Mouse (Mus musculus) heart, embryonic 15.5 days (tissue): ENCODE data around the gene Fbxo21. TPM values are rescaled to one million over a fixed set of nuclear protein-coding genes. Genes with fewer than 3 reads are reported as not detected.

Source experiments
- ATAC-seq: fragments of 200-750 bp; cut with Nextera tagmentation; replicated peaks from 2 replicates; pipeline ENCODE4 v1.8.0; 2017; ENCODE audit warnings: low read depth, moderate TSS enrichment; ENCODE audit not compliant: insufficient number of reproducible peaks, insufficient read depth, low FRiP score
- H3K27ac ChIP-seq: fragments of 300-500 bp; sonication (generic); 2 replicates; pipeline ENCODE4 v1.5.1; 2015; ENCODE audit warnings: mild to moderate bottlenecking, inconsistent platforms
- H3K27me3 ChIP-seq: fragments of 300-500 bp; sonication (generic); 2 replicates; pipeline ENCODE4 v1.6.1; 2015; ENCODE audit warnings: inconsistent platforms
- H3K36me3 ChIP-seq: fragments of 300-500 bp; sonication (generic); 2 replicates; pipeline ENCODE4 v1.6.1; 2015; ENCODE audit warnings: mild to moderate bottlenecking, inconsistent platforms
- H3K4me1 ChIP-seq: fragments of 300-500 bp; sonication (generic); replicated peaks from 2 replicates; pipeline ENCODE4 v1.6.1; 2015; ENCODE audit warnings: inconsistent platforms
- H3K4me2 ChIP-seq: fragments of 300-500 bp; sonication (generic); 2 replicates; pipeline ENCODE4 v1.6.1; 2015; ENCODE audit warnings: inconsistent platforms, mild to moderate bottlenecking, moderate library complexity
- H3K4me3 ChIP-seq: fragments of 300-500 bp; sonication (generic); 2 replicates; pipeline ENCODE4 v1.5.1; 2015; ENCODE audit warnings: mild to moderate bottlenecking, inconsistent platforms
- H3K9ac ChIP-seq: fragments of 300-500 bp; sonication (generic); 2 replicates; pipeline ENCODE4 v1.6.1; 2015; ENCODE audit warnings: mild to moderate bottlenecking, inconsistent platforms
- H3K9me3 ChIP-seq: fragments of 300-500 bp; sonication (generic); replicated peaks from 2 replicates; pipeline ENCODE4 v1.6.1; 2016; ENCODE audit warnings: inconsistent platforms
- WGBS: fragments of 180-500 bp; shearing (Covaris S2); methylation state at CpG from one replicate; pipeline ENCODE4 v1.1.7; 2015; ENCODE audit warnings: mixed read lengths; 5-methylcytosine and 5-hydroxymethylcytosine counted together
- polyA plus RNA-seq: library from polyadenylated mRNA; unstranded; fragments of >200 nt; fragmentation: Nextera tagmentation; extraction: Ambion mirVana; gene quantifications from 2 replicates; pipeline ENCODE4 v1.2.1, GENCODE M21; 2015

The Fbxo21 gene
- polyA plus RNA-seq, 1 experiment from 2014 or later: 44.8 TPM

GRCm38 (mm10) chr5:117981943-117982342 is 5.4 kb downstream of the Fbxo21 start:
- Histone ChIP-seq H3K4me1 (peaks cover 13% of the 10 kb centered on the region), H3K27me3 (no peaks in the 10 kb centered on the region), H3K36me3 (peaks cover 31% of the 10 kb centered on the region), H3K9me3 (no peaks in the 10 kb centered on the region), H3K9ac (no peak overlapping the region), H3K4me3 (no peak overlapping the region), H3K27ac (no peak overlapping the region), H3K4me2 (no peak overlapping the region)
- WGBS: 76% methylated on average over 5 of the region's 5 CpGs
- ATAC-seq: no peak

DNA sequence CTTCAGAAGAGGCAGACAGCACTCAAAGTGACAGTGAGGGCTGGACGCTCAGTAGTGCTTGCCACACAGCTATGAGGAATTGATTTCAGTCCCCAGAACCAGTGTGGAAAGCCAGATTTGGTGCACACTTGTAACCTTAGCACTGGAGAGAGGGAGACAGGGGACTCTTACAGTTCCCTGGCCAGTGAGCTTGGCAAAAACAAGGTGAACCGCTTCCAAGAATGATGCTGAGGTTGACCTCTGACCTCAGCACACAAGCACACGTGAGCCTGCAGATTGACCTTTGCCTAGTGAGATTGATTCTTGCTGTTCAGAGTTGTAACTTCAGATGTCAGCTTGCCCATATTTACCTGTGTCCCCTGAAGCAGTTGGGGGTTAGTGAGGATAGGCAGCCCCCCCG is 9.8 kb downstream of the Fbxo21 start:
- Histone ChIP-seq H3K9ac (no peak overlapping the region), H3K27me3 (no peaks in the 10 kb centered on the region), H3K27ac (no peak overlapping the region), H3K36me3 (peaks cover 66% of the 10 kb centered on the region), H3K4me1 (0 out of 2 replicates have a peak, but pooled peaks cover 3% of the 10 kb centered on the region), H3K4me3 (no peak overlapping the region), H3K9me3 (no peaks in the 10 kb centered on the region), H3K4me2 (no peak overlapping the region)
- no peak for ATAC-seq
- WGBS: 61% methylated on average over 4 of the region's 4 CpGs

- 87% methylated on average over 3 of the region's 3 CpGs for WGBS
- Histone ChIP-seq H3K27ac (no peak overlapping the region), H3K36me3 (peaks cover 75% of the 10 kb centered on the region), H3K4me2 (no peak overlapping the region), H3K9me3 (no peaks in the 10 kb centered on the region), H3K9ac (no peak overlapping the region), H3K27me3 (no peaks in the 10 kb centered on the region), H3K4me1 (0 out of 2 replicates have a peak, but pooled peaks cover 3% of the 10 kb centered on the region), H3K4me3 (no peak overlapping the region)
- no peak for ATAC-seq
These were observed 11.4 kb downstream of the Fbxo21 start for GRCm38 (mm10) chr5:117987891-117988290.

DNA sequence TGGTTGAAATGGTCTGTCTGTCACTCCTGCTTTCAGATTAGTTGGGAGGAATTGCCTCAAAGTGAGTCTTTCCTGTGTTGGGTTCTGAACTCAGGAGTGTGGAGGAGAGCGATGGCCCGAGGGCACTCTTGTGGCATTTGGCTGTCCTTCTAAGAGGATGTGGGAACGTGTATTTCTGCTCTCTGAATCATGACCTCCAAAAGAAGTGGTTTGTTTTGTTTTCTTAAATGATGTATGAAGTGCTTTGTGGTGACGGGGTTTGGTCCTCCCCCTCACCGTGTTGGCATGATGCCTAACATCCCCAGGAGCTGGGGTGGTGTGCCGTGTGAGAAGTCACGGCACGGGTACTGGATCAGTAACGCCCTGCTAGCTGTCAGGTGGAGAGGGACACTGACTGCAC is 11.8 kb downstream of the Fbxo21 start:
- Histone ChIP-seq H3K4me2 (no peak overlapping the region), H3K4me3 (no peak overlapping the region), H3K27ac (no peak overlapping the region), H3K9ac (no peak overlapping the region), H3K36me3 (peaks cover 75% of the 10 kb centered on the region), H3K27me3 (no peaks in the 10 kb centered on the region), H3K4me1 (0 out of 2 replicates have a peak, but pooled peaks cover 3% of the 10 kb centered on the region), H3K9me3 (no peaks in the 10 kb centered on the region)
- ATAC-seq: no peak
- WGBS: 67% methylated on average over 9 of the region's 9 CpGs

DNA sequence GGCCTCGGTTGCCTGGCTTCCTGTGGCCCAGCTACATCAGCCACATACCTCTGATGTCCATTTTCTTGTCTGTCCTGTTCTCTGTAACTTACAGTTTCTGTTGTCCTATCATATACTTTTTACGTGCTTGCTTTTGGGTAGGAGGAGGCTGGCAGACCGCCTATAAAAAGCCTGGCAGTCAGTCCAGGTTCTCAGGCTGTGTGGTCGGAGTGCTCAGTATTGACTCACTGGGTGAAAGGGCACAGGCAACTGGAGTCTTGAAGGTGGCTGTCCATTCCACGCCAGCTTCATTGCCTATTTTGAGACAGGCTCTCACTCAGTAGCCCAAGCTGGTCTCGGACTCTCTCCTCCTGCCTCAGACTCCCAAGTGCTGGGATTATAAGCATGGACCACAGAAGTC is 13.2 kb downstream of the Fbxo21 start:
- 67% methylated on average over 6 of the region's 6 CpGs for WGBS
- 0 out of 2 replicates have a peak, but pooled peaks cover 3% of the 10 kb centered on the region for H3K4me1 ChIP-seq
- peaks cover 78% of the 10 kb centered on the region for H3K36me3 ChIP-seq
- no peak overlapping the region for H3K4me2 ChIP-seq
- H3K9ac ChIP-seq: no peak overlapping the region
- H3K9me3 ChIP-seq: no peaks in the 10 kb centered on the region
- ATAC-seq: no peak
- H3K27ac ChIP-seq: no peak overlapping the region
- H3K27me3 ChIP-seq: no peaks in the 10 kb centered on the region
- no peak overlapping the region for H3K4me3 ChIP-seq

- Histone ChIP-seq H3K27me3 (no peaks in the 10 kb centered on the region), H3K9ac (no peak overlapping the region), H3K4me3 (no peak overlapping the region), H3K4me1 (0 out of 2 replicates have a peak, but pooled peaks cover 3% of the 10 kb centered on the region), H3K4me2 (no peak overlapping the region), H3K9me3 (no peaks in the 10 kb centered on the region), H3K36me3 (peaks cover 87% of the 10 kb centered on the region), H3K27ac (no peak overlapping the region)
- ATAC-seq: no peak
- 80% methylated on average over 3 of the region's 3 CpGs for WGBS
These were observed 14.4 kb downstream of the Fbxo21 start for GRCm38 (mm10) chr5:117990957-117991356.

DNA sequence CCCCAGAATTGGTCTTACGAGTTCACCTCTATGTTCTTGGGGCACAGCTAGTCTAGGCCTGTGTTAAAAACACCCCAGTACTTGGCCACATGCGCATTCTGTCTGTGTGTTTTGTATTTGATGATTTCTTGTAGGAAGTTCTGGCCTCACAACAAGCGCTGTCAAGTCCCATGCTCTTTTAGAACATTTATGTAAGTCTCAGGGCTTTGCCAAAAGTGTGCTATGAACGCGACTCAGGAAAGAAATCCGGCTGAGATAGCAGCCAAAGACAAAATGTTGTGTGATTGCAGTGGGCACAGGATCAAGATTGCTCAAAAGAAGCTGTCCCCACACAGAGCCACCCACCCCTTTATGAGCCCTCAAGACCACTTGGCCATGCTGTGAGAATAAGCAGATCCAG is 17.0 kb downstream of the Fbxo21 start:
- Histone ChIP-seq H3K9me3 (no peaks in the 10 kb centered on the region), H3K4me1 (peaks cover 15% of the 10 kb centered on the region), H3K27me3 (no peaks in the 10 kb centered on the region), H3K4me2 (no peak overlapping the region), H3K9ac (no peak overlapping the region), H3K4me3 (no peak overlapping the region), H3K27ac (no peak overlapping the region), H3K36me3 (peaks cover 84% of the 10 kb centered on the region)
- 85% methylated on average over 6 of the region's 6 CpGs for WGBS
- no peak for ATAC-seq

- Histone ChIP-seq H3K27me3 (no peaks in the 10 kb centered on the region), H3K4me2 (no peak overlapping the region), H3K36me3 (peaks cover 89% of the 10 kb centered on the region), H3K4me1 (peaks cover 11% of the 10 kb centered on the region), H3K9me3 (no peaks in the 10 kb centered on the region), H3K4me3 (no peak overlapping the region), H3K9ac (no peak overlapping the region), H3K27ac (no peak overlapping the region)
- WGBS: 83% methylated on average over 8 of the region's 8 CpGs
- no peak for ATAC-seq
These were observed 18.9 kb downstream of the Fbxo21 start for GRCm38 (mm10) chr5:117995372-117995901.

- no peak for ATAC-seq
- Histone ChIP-seq H3K27me3 (no peaks in the 10 kb centered on the region), H3K4me1 (peaks cover 11% of the 10 kb centered on the region), H3K9me3 (no peaks in the 10 kb centered on the region), H3K4me2 (no peak overlapping the region), H3K4me3 (no peak overlapping the region), H3K27ac (no peak overlapping the region), H3K9ac (no peak overlapping the region), H3K36me3 (peaks cover 89% of the 10 kb centered on the region)
- WGBS: 91% methylated on average over 6 of the region's 6 CpGs
These were observed 19.4 kb downstream of the Fbxo21 start for GRCm38 (mm10) chr5:117995911-117996310.

- no peak for ATAC-seq
- Histone ChIP-seq H3K9me3 (no peaks in the 10 kb centered on the region), H3K4me3 (no peak overlapping the region), H3K9ac (no peak overlapping the region), H3K36me3 (peaks cover 89% of the 10 kb centered on the region), H3K4me1 (peaks cover 11% of the 10 kb centered on the region), H3K27me3 (no peaks in the 10 kb centered on the region), H3K27ac (no peak overlapping the region), H3K4me2 (no peak overlapping the region)
- WGBS: 89% methylated on average over 6 of the region's 6 CpGs
These were observed 20.1 kb downstream of the Fbxo21 start for GRCm38 (mm10) chr5:117996581-117996980.

- 32% methylated on average over 10 of the region's 10 CpGs for WGBS
- Histone ChIP-seq H3K9me3 (no peaks in the 10 kb centered on the region), H3K4me1 (peaks cover 11% of the 10 kb centered on the region), H3K4me2 (no peak overlapping the region), H3K36me3 (peaks cover 89% of the 10 kb centered on the region), H3K27me3 (no peaks in the 10 kb centered on the region), H3K9ac (no peak overlapping the region), H3K4me3 (no peak overlapping the region), H3K27ac (no peak overlapping the region)
- no peak; the same call in 1 of the 2 replicates for ATAC-seq
These were observed 21.0 kb downstream of the Fbxo21 start for GRCm38 (mm10) chr5:117997434-117997970.

- no peaks in the 10 kb centered on the region for H3K9me3 ChIP-seq
- 85% methylated on average over 7 of the region's 7 CpGs for WGBS
- H3K4me2 ChIP-seq: no peak overlapping the region
- ATAC-seq: no peak
- no peak overlapping the region for H3K27ac ChIP-seq
- peaks cover 11% of the 10 kb centered on the region for H3K4me1 ChIP-seq
- H3K27me3 ChIP-seq: no peaks in the 10 kb centered on the region
- H3K4me3 ChIP-seq: no peak overlapping the region
- peaks cover 92% of the 10 kb centered on the region for H3K36me3 ChIP-seq
- H3K9ac ChIP-seq: no peak overlapping the region
These were observed 22.5 kb downstream of the Fbxo21 start for GRCm38 (mm10) chr5:117999061-117999460.
